Mouse (Mus musculus) CD4-positive helper T cell, adult 2 months (primary cell): Measurements from ENCODE around the gene Lef1.

Experiments
- DNase-seq: peaks from one replicate; pipeline ENCODE4 v3.0.0-alpha.2; 2012; ENCODE audit warnings: low read depth, missing footprints, low spot score

Gene Lef1

GRCm38 (mm10) chr3:131247851-131248250 lies 137.6 kb downstream of the Lef1 start:
- DNase-seq: no peak

- no peak for DNase-seq
Observed at GRCm38 (mm10) chr3:131248444-131248843, 138.2 kb downstream of the Lef1 start.

GRCm38 (mm10) chr3:131250283-131250682 lies 140.0 kb downstream of the Lef1 start:
- peak; percentile 34 for DNase-seq

GRCm38 (mm10) chr3:131250978-131251377 lies 140.7 kb downstream of the Lef1 start:
- no peak for DNase-seq

- DNase-seq: no peak
Observed at GRCm38 (mm10) chr3:131251601-131252000, 141.3 kb downstream of the Lef1 start.

GRCm38 (mm10) chr3:131254991-131255390 lies 144.7 kb downstream of the Lef1 start:
- no peak for DNase-seq

GRCm38 (mm10) chr3:131255399-131255981 lies 145.2 kb downstream of the Lef1 start:
- no peak for DNase-seq

- DNase-seq: no peak
Observed at GRCm38 (mm10) chr3:131258921-131259320, 148.7 kb downstream of the Lef1 start.

- DNase-seq: no peak
Observed at GRCm38 (mm10) chr3:131259392-131259965, 149.2 kb downstream of the Lef1 start.

- DNase-seq: no peak
Observed at GRCm38 (mm10) chr3:131260418-131260817, 150.1 kb downstream of the Lef1 start.

- no peak for DNase-seq
Observed at GRCm38 (mm10) chr3:131263766-131264486, 153.7 kb downstream of the Lef1 start.

- DNase-seq: no peak
Observed at GRCm38 (mm10) chr3:131265516-131265915, 155.2 kb downstream of the Lef1 start.

- no peak for DNase-seq
Observed at GRCm38 (mm10) chr3:131266366-131267050, 156.2 kb downstream of the Lef1 start.

- no peak for DNase-seq
Observed at GRCm38 (mm10) chr3:131270381-131270780, 160.1 kb downstream of the Lef1 start.

GRCm38 (mm10) chr3:131271157-131271556 lies 160.9 kb downstream of the Lef1 start:
- peak; percentile 51 for DNase-seq

GRCm38 (mm10) chr3:131271559-131272373 lies 161.5 kb downstream of the Lef1 start, which contains the start of gene Hadh:
Gene Hadh (minus strand): TSS chr3:131272101.
- peak; percentile 92 for DNase-seq

- no peak for DNase-seq
Observed at GRCm38 (mm10) chr3:131272374-131273100, 162.3 kb downstream of the Lef1 start.
